Mouse (Mus musculus) MEL (cell line): ENCODE results near the gene 2810021J22Rik. TPM values are rescaled to one million over a fixed set of nuclear protein-coding genes. Genes with fewer than 3 reads are reported as not detected.

Experiments
- DNase-seq: peaks from one replicate; pipeline ENCODE4 v3.0.0; 2011; ENCODE audit warnings: low read depth, low spot score
- H3K27ac ChIP-seq: 2 replicates; pipeline ENCODE4 v1.5.1; 2012; ENCODE audit warnings: low read depth, mild to moderate bottlenecking, control low read depth, low read length, moderate library complexity; ENCODE audit not compliant: control insufficient read depth
- H3K27me3 ChIP-seq, 2 experiments: fragments of 150-350 bp in 1 of 2; sonication (generic) in 1 of 2; 2 replicates each; pipeline ENCODE4 v1.6.1; 2012; ENCODE audit warnings: low read length in 2 of 2, mild to moderate bottlenecking in 2 of 2, improper control_type of control experiment in 1 of 2, moderate library complexity in 1 of 2; ENCODE audit not compliant: insufficient read depth in 2 of 2, control insufficient read depth in 1 of 2
- H3K36me3 ChIP-seq, 2 experiments: 2 replicates each; pipeline ENCODE4 v1.6.1; 2012 to 2014; ENCODE audit warnings: low read length in 2 of 2, improper control_type of control experiment in 1 of 2, inconsistent platforms in 1 of 2, mild to moderate bottlenecking in 1 of 2; ENCODE audit not compliant: insufficient read depth in 2 of 2, control insufficient read depth in 1 of 2
- H3K4me1 ChIP-seq, 2 experiments: fragments of 150-350 bp in 1 of 2; sonication (generic) in 1 of 2; 2 replicates each; pipeline ENCODE4 v1.6.1; 2012; ENCODE audit warnings: low read length in 2 of 2, improper control_type of control experiment in 1 of 2, mild to moderate bottlenecking in 1 of 2; ENCODE audit not compliant: insufficient read depth in 2 of 2, control insufficient read depth in 1 of 2
- H3K4me3 ChIP-seq, 2 experiments: fragments of 150-350 bp in 1 of 2; sonication (generic) in 1 of 2; 2 replicates each; pipeline ENCODE4 v1.5.1; 2012; ENCODE audit warnings: low read depth in 2 of 2, low read length in 2 of 2, mild to moderate bottlenecking in 2 of 2, moderate library complexity in 2 of 2, control low read depth in 1 of 2, improper control_type of control experiment in 1 of 2; ENCODE audit not compliant: control insufficient read depth in 1 of 2, insufficient read depth in 1 of 2
- H3K79me2 ChIP-seq: 2 replicates; pipeline ENCODE4 v1.6.1; 2012; ENCODE audit warnings: mild to moderate bottlenecking, low read length, moderate library complexity; ENCODE audit not compliant: control insufficient read depth, poor library complexity, insufficient read depth
- H3K9ac ChIP-seq: 2 replicates; pipeline ENCODE4 v1.6.1; 2012; ENCODE audit warnings: low read depth, mild to moderate bottlenecking, control low read depth, low read length, moderate library complexity; ENCODE audit not compliant: control insufficient read depth, poor library complexity, severe bottlenecking
- H3K9me3 ChIP-seq: fragments of 150-350 bp; sonication (generic); replicated peaks from 2 replicates; pipeline ENCODE4 v1.6.1; 2012; ENCODE audit warnings: mild to moderate bottlenecking, low read length, improper control_type of control experiment, moderate library complexity; ENCODE audit not compliant: insufficient read depth
- BHLHE40 ChIP-seq: IDR thresholded peaks from 2 replicates; pipeline ENCODE4 v1.6.1; 2012; ENCODE audit warnings: low read depth, mild to moderate bottlenecking, inconsistent platforms, low read length, improper control_type of control experiment, borderline replicate concordance
- CTCF ChIP-seq, 3 experiments: IDR thresholded peaks in 2 of 3; conservative IDR thresholded peaks in 1 of 3; 2 replicates each; pipeline ENCODE4 v1.5.1; 2011 to 2012; ENCODE audit warnings: low read length in 3 of 3, low read depth in 2 of 3, mild to moderate bottlenecking in 2 of 3, improper control_type of control experiment in 1 of 3, inconsistent platforms in 1 of 3, mixed read lengths in 1 of 3, moderate library complexity in 1 of 3; ENCODE audit not compliant: control insufficient read depth in 1 of 3, insufficient read depth in 1 of 3, poor library complexity in 1 of 3, severe bottlenecking in 1 of 3
- E2F4 ChIP-seq: IDR thresholded peaks from 2 replicates; pipeline ENCODE4 v1.6.1; 2011; ENCODE audit warnings: low read depth, low read length, improper control_type of control experiment, borderline replicate concordance
- ELF1 ChIP-seq: IDR thresholded peaks from 2 replicates; pipeline ENCODE4 v1.6.1; 2014; ENCODE audit warnings: low read depth, mild to moderate bottlenecking, inconsistent platforms, low read length, improper control_type of control experiment, moderate library complexity
- EP300 ChIP-seq, 2 experiments: IDR thresholded peaks; 2 replicates each; pipeline ENCODE4 v1.6.1; 2011; ENCODE audit warnings: improper control_type of control experiment in 2 of 2, low read length in 2 of 2, low read depth in 1 of 2, mild to moderate bottlenecking in 1 of 2
- ETS1 ChIP-seq: IDR thresholded peaks from 2 replicates; pipeline ENCODE4 v1.6.1; 2012; ENCODE audit warnings: low read depth, mild to moderate bottlenecking, inconsistent platforms, low read length, improper control_type of control experiment, moderate library complexity
- GABPA ChIP-seq: IDR thresholded peaks from 2 replicates; pipeline ENCODE4 v1.6.1; 2012; ENCODE audit warnings: low read depth, mild to moderate bottlenecking, inconsistent platforms, low read length, improper control_type of control experiment, moderate library complexity
- GATA1 ChIP-seq: IDR thresholded peaks from 2 replicates; pipeline ENCODE4 v1.6.1; 2011; ENCODE audit warnings: low read depth, low read length, improper control_type of control experiment
- JUND ChIP-seq: IDR thresholded peaks from 2 replicates; pipeline ENCODE4 v1.6.1; 2011; ENCODE audit warnings: low read depth, mild to moderate bottlenecking, improper control_type of control experiment, low read length
- MAFK ChIP-seq: IDR thresholded peaks from 2 replicates; pipeline ENCODE4 v1.6.1; 2011; ENCODE audit warnings: low read depth, mild to moderate bottlenecking, low read length, improper control_type of control experiment, borderline replicate concordance
- MAX ChIP-seq: IDR thresholded peaks from 2 replicates; pipeline ENCODE4 v1.6.1; 2011; ENCODE audit warnings: low read length, improper control_type of control experiment
- MEF2A ChIP-seq: IDR thresholded peaks from 2 replicates; pipeline ENCODE4 v1.6.1; 2014; ENCODE audit warnings: low read depth, mild to moderate bottlenecking, inconsistent platforms, low read length, improper control_type of control experiment; ENCODE audit not compliant: poor library complexity, insufficient replicate concordance, severe bottlenecking; ENCODE audit errors: extremely low read depth
- MYB ChIP-seq: IDR thresholded peaks from 2 replicates; pipeline ENCODE4 v1.6.1; 2011; ENCODE audit warnings: mild to moderate bottlenecking, low read depth, low read length, improper control_type of control experiment
- MYC ChIP-seq: IDR thresholded peaks from 2 replicates; pipeline ENCODE4 v1.6.1; 2011; ENCODE audit warnings: low read depth, mild to moderate bottlenecking, low read length, improper control_type of control experiment, moderate library complexity
- POLR2A ChIP-seq, 2 experiments: IDR thresholded peaks; 2 replicates each; pipeline ENCODE4 v1.6.1; 2011 to 2012; ENCODE audit warnings: low read length in 2 of 2, mild to moderate bottlenecking in 2 of 2, control low read depth in 1 of 2, improper control_type of control experiment in 1 of 2, low read depth in 1 of 2, moderate library complexity in 1 of 2; ENCODE audit not compliant: control insufficient read depth in 1 of 2, insufficient read depth in 1 of 2, poor library complexity in 1 of 2
- POLR2AphosphoS2 ChIP-seq: IDR thresholded peaks from 2 replicates; pipeline ENCODE4 v1.6.1; 2011; ENCODE audit warnings: low read length, improper control_type of control experiment
- POLR2AphosphoS5 ChIP-seq: IDR thresholded peaks from 2 replicates; pipeline ENCODE4 v1.6.1; 2012; ENCODE audit warnings: low read depth, borderline replicate concordance, mild to moderate bottlenecking, inconsistent platforms, low read length, moderate library complexity, mixed read lengths
- RAD21 ChIP-seq: IDR thresholded peaks from 2 replicates; pipeline ENCODE4 v1.6.1; 2011; ENCODE audit warnings: mild to moderate bottlenecking, low read depth, low read length, improper control_type of control experiment
- SMC3 ChIP-seq: IDR thresholded peaks from 2 replicates; pipeline ENCODE4 v1.6.1; 2011; ENCODE audit warnings: low read depth, low read length, improper control_type of control experiment
- TAL1 ChIP-seq: IDR thresholded peaks from 2 replicates; pipeline ENCODE4 v1.6.1; 2012; ENCODE audit warnings: mild to moderate bottlenecking, inconsistent platforms, low read length, moderate library complexity, mixed read lengths
- UBTF ChIP-seq: IDR thresholded peaks from 2 replicates; pipeline ENCODE4 v1.6.1; 2012; ENCODE audit warnings: low read depth, mild to moderate bottlenecking, inconsistent platforms, low read length, improper control_type of control experiment, moderate library complexity, borderline replicate concordance; ENCODE audit not compliant: insufficient read depth
- USF1 ChIP-seq: IDR thresholded peaks from 2 replicates; pipeline ENCODE4 v1.6.1; 2014; ENCODE audit warnings: low read depth, mild to moderate bottlenecking, inconsistent platforms, low read length, improper control_type of control experiment, moderate library complexity
- USF2 ChIP-seq, 2 experiments: IDR thresholded peaks; 2 replicates each; pipeline ENCODE4 v1.6.1; 2011 to 2012; ENCODE audit warnings: improper control_type of control experiment in 2 of 2, low read length in 2 of 2, borderline replicate concordance in 1 of 2, inconsistent platforms in 1 of 2, low read depth in 1 of 2, mild to moderate bottlenecking in 1 of 2; ENCODE audit not compliant: insufficient read depth in 1 of 2
- ZC3H11A ChIP-seq: IDR thresholded peaks from 2 replicates; pipeline ENCODE4 v1.6.1; 2012; ENCODE audit warnings: low read depth, mild to moderate bottlenecking, inconsistent platforms, low read length, improper control_type of control experiment
- ZMIZ1 ChIP-seq: IDR thresholded peaks from 2 replicates; pipeline ENCODE4 v1.6.1; 2012; ENCODE audit warnings: low read depth, mild to moderate bottlenecking, inconsistent platforms, low read length, improper control_type of control experiment, moderate library complexity
- polyA plus RNA-seq, 2 experiments: library from polyadenylated mRNA; stranded (reverse) in 1 of 2; unstranded in 1 of 2; fragments of >175 nt in 1 of 2; fragments of >200 nt in 1 of 2; gene quantifications; 2 replicates each; pipeline versions ENCODE4 v1.2.1 to v1.2.4; 2012; ENCODE audit warnings: low replicate concordance in 2 of 2, low read depth in 1 of 2; ENCODE audit not compliant: insufficient read length in 2 of 2, insufficient read depth in 1 of 2, missing spikeins in 1 of 2
- total RNA-seq: library from RNA; depleted of rRNA; stranded (reverse); fragments of 300-350 nt; gene quantifications from 2 replicates; pipeline ENCODE4 v1.2.3, GENCODE M21; 2012

The 2810021J22Rik gene
- total and polyA plus RNA-seq, 3 experiments, result 5.8 to 6.2 TPM; not detected in 1

- Histone ChIP-seq H3K27me3 (no peaks in the 10 kb centered on the region), H3K4me1 (peaks cover 0 to 5% of the 10 kb centered on the region in 2 experiments; a peak in 2 of 4 replicates), H3K79me2 (no peaks in the 10 kb centered on the region), H3K4me3 (no peak overlapping the region), H3K9ac (no peak overlapping the region), H3K9me3 (no peaks in the 10 kb centered on the region), H3K36me3 (peaks cover 5 to 13% of the 10 kb centered on the region in 2 experiments), H3K27ac (no peak overlapping the region)
- DNase-seq, result no peak
- TF ChIP-seq GABPA (no peak), UBTF (no peak), CTCF (IDR thresholded peaks at IDR 0.05 in 2 of 3, conservative IDR thresholded peaks at IDR 0.05 in 1 of 3; ENCODE audit: control insufficient read depth in 1 of 3, insufficient read depth in 1 of 3, low read depth in 2 of 3, low read length in 3 of 3, poor library complexity in 1 of 3, severe bottlenecking in 1 of 3) (no peak), MYB (no peak), POLR2A (IDR thresholded peaks at IDR 0.05; ENCODE audit: control insufficient read depth in 1 of 2, insufficient read depth in 1 of 2, low read depth in 1 of 2, low read length in 2 of 2, poor library complexity in 1 of 2) (no peak), MAX (no peak), SMC3 (no peak), JUND (no peak), GATA1 (no peak), BHLHE40 (no peak), POLR2AphosphoS5 (no peak), ETS1 (no peak), ZMIZ1 (no peak), ZC3H11A (no peak), USF2 (IDR thresholded peaks at IDR 0.05; ENCODE audit: borderline replicate concordance in 1 of 2, insufficient read depth in 1 of 2, low read depth in 1 of 2, low read length in 2 of 2) (no peak), USF1 (no peak), EP300 (IDR thresholded peaks at IDR 0.05; ENCODE audit: low read depth in 1 of 2, low read length in 2 of 2) (no peak), MAFK (no peak)
These were observed 30.5 kb downstream of the 2810021J22Rik start for GRCm38 (mm10) chr11:58897485-58897884.

GRCm38 (mm10) chr11:58901080-58901479 is 34.1 kb downstream of the 2810021J22Rik start:
- Histone ChIP-seq H3K36me3 (peaks cover 6 to 14% of the 10 kb centered on the region in 2 experiments), H3K9ac (no peak overlapping the region), H3K79me2 (peaks cover 7% of the 10 kb centered on the region), H3K4me1 (peaks cover 3 to 16% of the 10 kb centered on the region in 2 experiments), H3K27me3 (no peaks in the 10 kb centered on the region), H3K27ac (no peak overlapping the region), H3K9me3 (no peaks in the 10 kb centered on the region), H3K4me3 (no peak overlapping the region)
- TF ChIP-seq POLR2AphosphoS2 (no peak), ETS1 (no peak), MYC (no peak), SMC3 (no peak), ELF1 (no peak), MEF2A (no peak), E2F4 (no peak), TAL1 (no peak), RAD21 (no peak)
- DNase-seq, result peak; percentile 41
